8 mouse cellular contexts compared by ENCODE assay signal in genomic region chr11:95533484-95534160, GRCm38 (mm10). TPM values are rescaled to one million over a fixed set of nuclear protein-coding genes. Genes with fewer than 3 reads are reported as not detected.
DNase-seq lines count a peak whose midpoint lies in the region; ATAC-seq and TF ChIP-seq lines count a peak whose summit lies in the region.

No protein-coding gene starts in this region.

- 17% methylated on average over 24 of the region's 24 CpGs for WGBS in heart, embryonic 11.5 days (ENCODE audit: insufficient replicate concordance)
- WGBS in kidney, embryonic 15.5 days = 21% methylated on average over 24 of the region's 24 CpGs

- peak overlapping the region; percentile 49 for H3K4me2 ChIP-seq in heart, embryonic 11.5 days
- H3K4me2 ChIP-seq in kidney, embryonic 15.5 days = peak overlapping the region; percentile 44

- H3K4me3 ChIP-seq in bone marrow macrophage, adult 2 months (ENCODE audit: insufficient read depth, low read length) = no peak overlapping the region
- H3K4me3 ChIP-seq in embryonic fibroblast, embryonic 13.5 days (ENCODE audit: insufficient read depth, low read length) = no peak overlapping the region
- no peak overlapping the region for H3K4me3 ChIP-seq in heart, embryonic 11.5 days (ENCODE audit: low read depth, low read length)
- no peak overlapping the region for H3K4me3 ChIP-seq in kidney, embryonic 15.5 days (replicated peaks)

- no peaks in the 10 kb centered on the region for H3K9me3 ChIP-seq in heart, embryonic 11.5 days (replicated peaks; ENCODE audit: control insufficient read depth, low read length)
- no peaks in the 10 kb centered on the region for H3K9me3 ChIP-seq in kidney, embryonic 15.5 days (replicated peaks)

- TF ChIP-seq CTCF in bone marrow macrophage, adult 2 months (IDR thresholded peaks at IDR 0.05; ENCODE audit: low read depth, low read length) = peak; percentile 96
- peak; percentile 98 for TF ChIP-seq CTCF in embryonic fibroblast, embryonic 13.5 days (IDR thresholded peaks at IDR 0.05; ENCODE audit: borderline replicate concordance, insufficient read depth, low read length)

- TF ChIP-seq POLR2A in bone marrow macrophage, adult 2 months (IDR thresholded peaks at IDR 0.05; ENCODE audit: borderline replicate concordance, low read depth, low read length) = no peak
- no peak for TF ChIP-seq POLR2A in embryonic fibroblast, embryonic 13.5 days (IDR thresholded peaks at IDR 0.05; ENCODE audit: low read depth, low read length)

- peaks cover 13% of the 10 kb centered on the region for H3K27me3 ChIP-seq in heart, embryonic 11.5 days (ENCODE audit: control insufficient read depth, insufficient read depth, low read length)
- peaks cover 5% of the 10 kb centered on the region; the same call in 1 of the 2 replicates for H3K27me3 ChIP-seq in kidney, embryonic 15.5 days

- peak; percentile 69 for ATAC-seq in heart, embryonic 11.5 days (replicated peaks; ENCODE audit: insufficient number of reproducible peaks, low FRiP score, low TSS enrichment)
- peak; percentile 91 for ATAC-seq in kidney, embryonic 15.5 days (replicated peaks; ENCODE audit: low FRiP score)
- ATAC-seq in monocyte, adult 5-6 weeks (replicated peaks; ENCODE audit: insufficient number of reproducible peaks, low FRiP score, low TSS enrichment, poor library complexity, severe bottlenecking) = peak; percentile 76; the same call in 1 of the 2 replicates

- H3K27ac ChIP-seq in bone marrow macrophage, adult 2 months (ENCODE audit: insufficient read depth, low read depth, low read length) = no peak overlapping the region
- no peak overlapping the region for H3K27ac ChIP-seq in embryonic fibroblast, embryonic 13.5 days (ENCODE audit: insufficient read depth, low read length)
- no peak overlapping the region for H3K27ac ChIP-seq in heart, embryonic 11.5 days (ENCODE audit: low read depth, low read length)
- no peak overlapping the region for H3K27ac ChIP-seq in kidney, embryonic 15.5 days

- no peaks in the 10 kb centered on the region for H3K4me1 ChIP-seq in bone marrow macrophage, adult 2 months (ENCODE audit: control insufficient read depth, insufficient read depth, low read length)
- no peaks in the 10 kb centered on the region for H3K4me1 ChIP-seq in embryonic fibroblast, embryonic 13.5 days (ENCODE audit: control insufficient read depth, insufficient read depth, low read length)
- H3K4me1 ChIP-seq in heart, embryonic 11.5 days (ENCODE audit: control insufficient read depth, insufficient read depth, low read length) = no peaks in the 10 kb centered on the region
- H3K4me1 ChIP-seq in kidney, embryonic 15.5 days = peaks cover 5% of the 10 kb centered on the region

- H3K36me3 ChIP-seq in heart, embryonic 11.5 days (ENCODE audit: control insufficient read depth, insufficient read depth, low read length) = no peaks in the 10 kb centered on the region
- H3K36me3 ChIP-seq in kidney, embryonic 15.5 days = no peaks in the 10 kb centered on the region

- DNase-seq in 416B (ENCODE audit: low read depth) (peak; percentile 75), liver (peak; percentile 82)
- DNase-seq in spleen, postnatal 36 days (ENCODE audit: low spot score in 2 of 2) = peak; percentile 50 to 53

- 0 out of 2 replicates have a peak overlapping the region, but pooled peaks have one; percentile 43 for H3K9ac ChIP-seq in heart, embryonic 11.5 days (ENCODE audit: low read depth, low read length)
- 0 out of 2 replicates have a peak overlapping the region, but pooled peaks have one; percentile 24 for H3K9ac ChIP-seq in kidney, embryonic 15.5 days

RNA-seq across cellular contexts. Expression of gene Nxph3, which starts 19.3 kb away (rescaled TPM):
- not detected in 2 replicates for polyA plus RNA-seq in bone marrow macrophage, adult 2 months (2012; ENCODE audit: insufficient read depth, insufficient read length, missing spikeins)
- 1.1 and 1.6 TPM in 2 replicates for polyA plus RNA-seq in embryonic fibroblast, embryonic 13.5 days (2011; ENCODE audit: insufficient read length, low read depth, missing spikeins)
- 0.24 and 0.39 TPM in 2 replicates for polyA plus RNA-seq in heart, embryonic 11.5 days (2014; fragmentation: Nextera tagmentation; extraction: Ambion mirVana)
- 0.32 and 0.40 TPM in 2 replicates for polyA plus RNA-seq in kidney, embryonic 15.5 days (2015; fragmentation: Nextera tagmentation; extraction: Ambion mirVana)
- not detected in 3 replicates for total RNA-seq in monocyte, adult 5-6 weeks (2017)

RNA-seq across cellular contexts. Expression of gene Ngfr, which starts 53.9 kb away (rescaled TPM):
- polyA plus RNA-seq in bone marrow macrophage, adult 2 months (2012; ENCODE audit: insufficient read depth, insufficient read length, missing spikeins) = not detected in 2 replicates
- 0.18 and 3.2 TPM in 2 replicates for polyA plus RNA-seq in embryonic fibroblast, embryonic 13.5 days (2011; ENCODE audit: insufficient read length, low read depth, missing spikeins)
- 3.6 TPM in 2 replicates for polyA plus RNA-seq in heart, embryonic 11.5 days (2014; fragmentation: Nextera tagmentation; extraction: Ambion mirVana)
- 25.8 and 28.7 TPM in 2 replicates for polyA plus RNA-seq in kidney, embryonic 15.5 days (2015; fragmentation: Nextera tagmentation; extraction: Ambion mirVana)
- total RNA-seq in monocyte, adult 5-6 weeks (2017) = 0.21 to 1.3 TPM (median 0.58 TPM) in 3 replicates
